Comparison of ENCODE assay signal across 20 mouse cellular contexts in the genomic region with DNA sequence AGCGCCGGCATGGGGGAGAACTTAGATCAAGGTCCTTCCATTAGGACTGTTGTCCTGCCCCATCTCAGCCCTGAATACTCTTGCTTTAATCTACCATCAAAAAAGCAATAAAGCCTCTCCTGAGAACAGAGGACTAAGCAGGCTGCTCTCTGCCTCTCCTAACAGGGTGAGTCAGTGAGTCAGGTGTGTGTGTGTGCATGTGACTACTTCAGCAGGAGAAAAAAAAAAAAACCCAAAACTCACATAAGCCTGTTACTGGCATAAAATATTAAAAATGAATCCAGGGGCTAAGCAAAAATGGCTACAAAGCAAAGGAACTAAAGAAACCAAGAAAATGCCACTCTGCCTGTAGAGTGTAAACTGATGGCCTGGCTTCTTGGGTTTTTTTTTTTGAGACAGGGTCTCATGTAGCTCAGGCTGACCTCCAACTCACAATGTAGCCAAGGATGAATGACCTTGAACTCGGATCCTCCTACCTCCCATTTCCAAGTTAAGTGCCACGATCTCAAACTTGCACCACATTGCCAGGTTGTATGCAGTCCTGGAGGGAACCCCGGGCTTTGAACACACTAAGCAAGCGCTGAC.
"Had no signal": no experiment of that assay in that cellular context is flagged by ENCODE, and none has a peak within 500 bp of the region (broad histone marks: within the 10 kb centered on the region; RNA-seq: fewer than 3 reads in every experiment).

No protein-coding gene starts in this region.

- DNase-seq: kidney, adult 2 months; kidney, postnatal 25 days; layer of hippocampus, postnatal 36 days; liver, embryonic 13.5 days; lung, adult 2 months; lung, postnatal 14 days; lung, postnatal 4 days; right cerebral cortex, adult 18-20 months; right cerebral cortex, postnatal 14 days; spleen, adult 18-20 months; thymus, adult 2 months; thymus, postnatal 14 days; thymus, postnatal 4 days had no signal

- H3K9ac ChIP-seq: liver, embryonic 13.5 days; midbrain, embryonic 13.5 days had no signal

- ATAC-seq: midbrain, embryonic 13.5 days; midbrain, embryonic 16.5 days had no signal

- H3K27ac ChIP-seq: kidney, postnatal 0 days; layer of hippocampus, adult 2 months; left cerebral cortex, adult 2 months; liver, embryonic 13.5 days; midbrain, embryonic 10.5 days; midbrain, embryonic 13.5 days had no signal

- H3K4me2 ChIP-seq: liver, embryonic 13.5 days; midbrain, embryonic 13.5 days had no signal

- H3K4me1 ChIP-seq: midbrain, embryonic 10.5 days; midbrain, embryonic 13.5 days had no signal

- H3K27me3 ChIP-seq: liver, embryonic 13.5 days had no signal

- H3K9me3 ChIP-seq: liver, embryonic 13.5 days; midbrain, embryonic 10.5 days; midbrain, embryonic 13.5 days had no signal

- H3K4me3 ChIP-seq: layer of hippocampus, adult 2 months; left cerebral cortex, adult 2 months; liver, embryonic 13.5 days; megakaryocyte, embryonic 14.5 days; midbrain, embryonic 10.5 days; midbrain, embryonic 13.5 days had no signal

- H3K36me3 ChIP-seq: midbrain, embryonic 10.5 days; midbrain, embryonic 13.5 days had no signal
